Mouse (Mus musculus): ENCODE measurements around the gene Sergef. TPM values are rescaled to one million over a fixed set of nuclear protein-coding genes. Genes with fewer than 3 reads are reported as not detected.

Sergef gene
- total RNA-seq, 2 experiments from 2014 or later: 47.3 to 54.1 TPM

DNA sequence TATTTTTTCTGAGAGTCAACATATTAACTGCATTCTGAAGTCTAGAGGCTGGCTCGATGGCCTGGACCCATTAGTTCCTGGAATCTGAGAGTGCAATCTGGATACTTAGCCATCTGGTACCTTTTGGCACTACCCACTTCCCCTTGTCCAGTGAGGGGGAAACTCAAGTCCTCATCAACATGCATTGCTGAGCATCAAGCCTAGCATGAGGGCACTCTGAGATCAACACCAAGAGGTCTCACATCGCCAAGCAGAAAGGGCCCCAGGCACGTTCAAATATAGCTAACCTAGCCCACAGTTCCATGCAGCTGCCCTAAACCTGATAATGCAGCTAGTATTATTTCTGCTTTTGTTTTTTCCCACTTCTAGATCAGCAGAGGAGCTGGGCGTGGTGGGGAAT, 81.6 kb downstream of the Sergef start:
- TF ChIP-seq CTCF (conservative IDR thresholded peaks at IDR 0.05): no peak
- DNase-seq (ENCODE audit: low spot score in 2 of 2): no peak
- no peak overlapping the region for H3K27ac ChIP-seq
- no peak overlapping the region for H3K4me3 ChIP-seq

DNA sequence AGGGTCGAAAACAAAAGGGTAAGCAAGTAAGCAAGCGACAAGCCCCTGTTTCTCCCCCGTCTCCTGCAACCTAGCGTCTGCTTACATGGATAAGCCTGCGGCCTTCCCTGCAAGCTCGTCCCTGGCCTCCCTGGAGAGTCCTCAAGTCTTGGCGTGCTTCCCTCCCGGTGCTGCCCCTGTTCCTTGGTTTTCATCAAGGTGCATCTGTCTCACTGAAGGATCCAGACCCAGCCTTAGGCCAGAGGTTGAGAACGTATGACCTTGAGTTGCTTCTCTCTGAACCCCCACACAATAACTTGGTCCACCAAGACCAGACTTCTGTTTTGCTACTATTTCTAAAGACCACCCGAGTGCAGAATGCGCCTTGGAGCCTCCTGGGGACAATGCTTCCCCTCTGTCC, 82.2 kb downstream of the Sergef start:
- TF ChIP-seq CTCF (conservative IDR thresholded peaks at IDR 0.05): no peak
- DNase-seq (ENCODE audit: low spot score in 2 of 2): no peak
- Histone ChIP-seq H3K27ac (no peak overlapping the region), H3K4me3 (no peak overlapping the region)

DNA sequence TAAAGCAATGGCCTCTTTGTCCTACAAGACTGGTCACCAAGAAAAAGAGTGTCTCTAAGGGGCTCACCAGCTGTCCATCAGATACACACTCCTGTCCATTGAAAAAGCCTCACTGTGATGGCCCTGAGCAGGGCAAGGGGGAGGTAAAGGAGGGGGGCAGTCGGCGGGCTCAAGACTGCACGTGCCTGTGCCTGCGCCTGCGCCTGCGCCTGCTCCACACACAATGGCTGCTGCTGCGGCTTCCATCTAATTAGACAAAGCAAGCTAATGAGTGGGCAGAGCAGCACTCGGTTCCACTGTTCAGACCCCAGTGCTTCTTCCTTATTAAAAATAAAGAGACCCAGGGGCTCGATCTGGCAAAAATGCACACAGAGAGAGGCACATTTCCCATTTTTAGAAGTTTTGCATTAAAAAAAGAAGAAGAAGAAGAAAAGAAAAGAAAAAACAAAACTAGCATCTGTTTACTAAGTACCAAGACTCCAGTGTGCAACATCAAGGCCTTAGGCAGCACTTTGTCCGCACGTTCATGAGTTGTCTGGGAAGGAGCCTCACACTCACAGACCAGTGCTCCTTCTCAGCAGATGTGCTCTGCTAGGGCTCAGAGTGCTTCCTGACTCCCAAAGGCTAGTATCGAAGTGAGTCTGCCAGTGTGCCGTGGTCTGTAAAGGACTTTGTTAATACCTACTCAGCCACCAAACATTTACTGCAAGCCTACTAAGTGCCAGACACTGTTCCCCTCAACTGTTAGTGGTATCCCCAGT, 83.1 kb downstream of the Sergef start:
- no peak for DNase-seq (ENCODE audit: low spot score in 2 of 2)
- H3K4me3 ChIP-seq: no peak overlapping the region
- no peak for TF ChIP-seq CTCF (conservative IDR thresholded peaks at IDR 0.05)
- no peak overlapping the region for H3K27ac ChIP-seq

DNA sequence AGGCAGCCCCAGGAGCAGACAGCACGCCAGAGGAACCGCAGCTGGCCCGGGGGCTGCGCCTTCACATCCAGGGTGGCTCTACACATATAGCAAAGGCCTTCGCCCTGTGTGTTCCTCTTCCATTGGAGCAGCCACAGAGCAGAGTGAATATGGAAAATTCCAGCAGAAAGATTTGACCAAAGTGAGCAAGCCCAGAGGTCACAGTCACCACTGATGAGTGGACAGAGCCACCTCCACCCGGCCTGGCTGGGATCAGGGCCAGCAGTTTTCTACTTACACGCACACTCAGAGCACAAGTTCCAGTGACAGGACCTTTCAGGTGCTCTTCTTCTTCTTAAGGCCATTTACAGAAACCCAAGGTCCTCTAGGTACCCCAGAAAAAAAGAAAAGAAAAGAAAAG, 83.9 kb downstream of the Sergef start:
- Histone ChIP-seq H3K27ac (no peak overlapping the region), H3K4me3 (no peak overlapping the region)
- no peak for TF ChIP-seq CTCF (conservative IDR thresholded peaks at IDR 0.05)
- no peak for DNase-seq (ENCODE audit: low spot score in 2 of 2)

DNA sequence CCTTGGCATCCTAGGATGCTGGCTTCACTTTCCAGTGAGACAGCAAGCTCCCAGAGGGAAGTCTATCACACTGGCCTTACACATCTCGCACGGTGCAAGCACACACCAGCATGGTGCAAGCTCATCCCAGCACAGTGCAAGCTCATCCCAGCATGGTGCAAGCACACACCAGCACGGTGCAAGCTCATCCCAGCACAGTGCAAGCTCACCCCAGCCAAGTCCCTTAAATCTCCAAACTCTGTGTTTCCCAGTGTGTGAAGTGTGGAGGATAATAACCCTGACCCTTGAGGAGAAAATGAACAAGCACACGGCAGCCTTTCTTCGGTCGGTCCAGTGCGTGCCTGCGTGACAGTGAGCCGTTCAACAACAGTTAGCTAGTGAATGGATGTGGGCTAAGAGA, 84.8 kb downstream of the Sergef start:
- DNase-seq (ENCODE audit: low spot score in 2 of 2): no peak
- H3K4me3 ChIP-seq: no peak overlapping the region
- H3K27ac ChIP-seq: no peak overlapping the region
- no peak for TF ChIP-seq CTCF (conservative IDR thresholded peaks at IDR 0.05)

DNA sequence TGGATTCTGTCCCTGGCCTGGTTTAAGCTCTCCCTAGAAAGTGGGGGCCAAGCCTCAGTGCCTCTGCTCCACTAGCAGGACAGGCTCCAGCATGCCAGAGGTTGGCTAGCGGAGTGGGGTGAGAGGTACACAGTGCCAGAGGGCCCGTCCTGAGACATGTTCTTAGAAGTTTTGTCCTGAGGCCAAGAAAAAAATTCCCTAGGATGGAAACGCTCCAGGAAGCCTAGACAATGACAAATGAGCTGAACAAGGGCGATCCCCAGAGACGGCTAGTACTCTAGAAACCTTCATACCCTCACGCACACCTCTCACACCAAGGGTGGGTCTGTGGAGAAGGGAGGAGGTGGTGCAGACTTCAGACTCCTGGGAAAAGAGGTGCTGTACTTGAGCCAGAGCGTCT, 85.6 kb downstream of the Sergef start:
- Histone ChIP-seq H3K27ac (no peak overlapping the region), H3K4me3 (no peak overlapping the region)
- no peak for DNase-seq (ENCODE audit: low spot score in 2 of 2)
- no peak for TF ChIP-seq CTCF (conservative IDR thresholded peaks at IDR 0.05)

DNA sequence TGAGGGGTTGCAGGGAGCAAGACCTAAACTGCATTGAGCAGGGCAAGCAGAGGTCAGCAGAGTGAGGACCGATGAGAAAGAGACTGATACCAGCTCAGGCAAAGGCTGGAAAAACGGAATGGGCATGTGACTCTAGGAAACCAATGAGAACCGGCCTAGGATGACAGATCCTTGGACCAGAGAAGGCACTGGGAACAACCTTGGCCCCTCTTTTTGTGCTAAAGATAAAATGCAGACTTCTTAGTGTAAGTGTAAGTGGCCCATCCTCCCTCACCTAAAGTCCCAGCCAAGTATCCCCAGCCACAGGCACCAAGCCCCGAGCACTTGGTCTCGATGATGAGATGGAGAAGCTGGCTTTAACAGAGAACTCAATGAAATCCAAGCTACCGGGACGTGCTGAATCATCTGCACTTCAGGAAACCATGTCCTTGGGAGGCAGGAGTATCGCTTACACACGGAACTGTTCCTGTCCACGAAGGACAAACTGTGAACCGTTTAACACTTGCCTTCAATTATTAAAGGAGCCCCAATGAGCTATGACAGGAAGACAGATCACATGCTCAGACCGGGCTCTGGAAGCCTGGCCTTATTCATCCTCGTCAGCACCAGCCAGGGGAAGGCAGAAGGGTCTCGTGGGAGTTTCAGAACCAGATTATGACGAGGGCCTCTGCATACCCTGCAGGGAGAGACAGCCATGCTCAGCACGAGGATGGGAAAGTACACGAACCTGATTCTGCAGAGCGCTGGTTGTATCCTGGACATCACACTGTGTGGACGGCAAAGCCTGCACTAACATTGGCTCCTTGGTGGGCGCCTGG, 87.5 kb downstream of the Sergef start:
- TF ChIP-seq CTCF (conservative IDR thresholded peaks at IDR 0.05): no peak
- DNase-seq (ENCODE audit: low spot score in 2 of 2): no peak
- H3K27ac ChIP-seq: peak overlapping the region; percentile 29; the same call in 1 of the 2 replicates
- no peak overlapping the region for H3K4me3 ChIP-seq

DNA sequence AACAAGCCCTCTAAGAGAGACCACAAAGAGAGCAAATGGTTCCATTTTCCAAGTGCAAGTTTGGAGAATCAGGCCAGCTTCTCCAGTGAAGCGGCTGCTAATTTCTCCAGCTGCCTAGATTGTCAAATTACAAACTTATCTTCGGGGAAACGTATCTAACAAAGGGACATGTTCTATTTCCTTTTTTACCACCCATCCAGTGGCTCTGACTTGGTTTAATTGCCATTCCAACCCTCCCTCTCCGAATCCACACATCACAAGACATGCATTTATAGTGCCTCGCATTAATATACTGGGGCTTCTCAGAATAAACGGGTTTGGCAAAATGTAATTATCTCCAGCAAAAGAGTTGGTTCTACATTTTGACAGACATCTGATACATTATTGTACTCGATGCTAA, 88.4 kb downstream of the Sergef start:
- no peak overlapping the region for H3K4me3 ChIP-seq
- TF ChIP-seq CTCF (conservative IDR thresholded peaks at IDR 0.05): no peak
- no peak for DNase-seq (ENCODE audit: low spot score in 2 of 2)
- no peak overlapping the region for H3K27ac ChIP-seq

DNA sequence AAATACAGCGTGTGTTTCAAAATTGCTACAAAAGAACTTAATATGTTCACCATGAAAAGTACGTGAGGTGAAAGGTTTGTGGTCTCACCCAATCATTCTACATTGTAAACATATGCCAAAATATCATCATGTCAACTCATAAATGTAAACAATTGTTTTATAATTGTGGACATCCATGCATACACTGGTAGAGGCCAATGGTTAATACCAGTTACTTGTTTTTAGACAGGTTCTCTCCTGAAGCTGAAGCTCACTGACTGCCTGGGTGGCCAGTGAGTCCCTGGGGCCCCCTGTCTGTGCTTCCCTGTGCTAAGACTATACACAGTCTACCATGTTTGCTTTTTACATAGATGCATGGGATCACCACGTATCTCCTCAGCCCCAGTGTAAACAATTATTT, 91.5 kb downstream of the Sergef start:
- no peak for TF ChIP-seq CTCF (conservative IDR thresholded peaks at IDR 0.05)
- no peak overlapping the region for H3K4me3 ChIP-seq
- H3K27ac ChIP-seq: no peak overlapping the region
- DNase-seq (ENCODE audit: low spot score in 2 of 2): no peak

DNA sequence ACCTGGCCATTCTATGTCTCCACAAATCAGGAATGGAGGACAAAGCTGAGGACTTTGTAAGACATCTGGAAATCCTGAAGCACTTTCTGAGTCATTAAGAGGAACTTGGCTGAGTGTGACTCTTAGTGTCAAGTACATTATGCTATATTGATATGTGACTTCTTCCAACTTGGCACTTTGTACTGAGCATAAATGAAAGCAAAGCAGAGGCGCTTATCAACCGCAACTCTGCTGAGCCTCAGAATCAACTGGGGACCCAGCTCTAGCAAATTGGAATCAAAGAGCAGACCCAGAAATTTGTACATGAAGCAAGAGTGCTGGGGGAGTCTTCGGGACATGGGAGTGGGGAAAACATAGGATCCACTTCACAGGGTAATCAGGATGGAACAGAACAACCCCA, 92.0 kb downstream of the Sergef start:
- TF ChIP-seq CTCF (conservative IDR thresholded peaks at IDR 0.05): no peak
- no peak overlapping the region for H3K4me3 ChIP-seq
- H3K27ac ChIP-seq: no peak overlapping the region
- DNase-seq (ENCODE audit: low spot score in 2 of 2): no peak

DNA sequence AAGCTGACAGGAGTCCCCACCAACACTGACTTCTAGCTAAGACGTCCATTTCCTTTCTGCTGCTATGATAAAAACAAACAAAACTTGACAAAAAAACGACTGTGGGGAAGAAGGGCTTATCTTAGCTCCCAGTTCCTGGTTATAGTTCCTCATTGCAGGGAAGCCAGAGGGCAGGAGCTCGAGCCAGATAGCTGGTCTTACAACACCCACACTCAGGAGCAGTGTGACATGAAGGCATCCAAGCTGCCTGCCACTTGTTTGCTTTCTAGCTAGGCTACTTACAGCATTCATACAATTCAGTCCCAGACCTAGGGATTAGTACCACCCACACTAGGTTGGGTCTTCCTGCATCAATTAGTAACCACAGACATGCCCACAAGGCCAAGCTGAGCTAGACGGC, 93.1 kb downstream of the Sergef start:
- Histone ChIP-seq H3K27ac (no peak overlapping the region), H3K4me3 (no peak overlapping the region)
- no peak for DNase-seq (ENCODE audit: low spot score in 2 of 2)
- TF ChIP-seq CTCF (conservative IDR thresholded peaks at IDR 0.05): no peak

DNA sequence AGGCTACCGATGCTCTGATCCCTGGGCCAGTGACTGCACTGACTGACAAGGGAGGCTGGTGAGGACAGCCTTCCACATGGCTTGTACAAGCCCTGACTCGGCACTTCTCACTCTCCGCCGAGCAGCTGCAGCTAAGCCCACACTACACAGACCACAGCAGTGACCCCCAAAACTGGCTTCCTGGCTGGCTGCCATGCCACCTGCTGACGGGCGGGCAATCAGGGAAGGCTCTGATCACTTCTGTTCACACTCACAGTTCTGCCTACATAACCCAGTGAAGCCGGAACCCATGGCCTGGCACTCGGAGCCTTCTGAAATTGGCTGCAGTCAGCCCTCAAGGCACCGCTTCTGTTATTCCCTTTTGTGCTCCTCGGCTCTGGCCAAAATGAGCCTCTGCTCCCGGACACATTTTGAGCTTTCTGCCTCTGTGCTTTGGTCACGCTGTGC, 95.4 kb downstream of the Sergef start:
- Histone ChIP-seq H3K4me3 (no peak overlapping the region), H3K27ac (peak overlapping the region; percentile 40)
- TF ChIP-seq CTCF (conservative IDR thresholded peaks at IDR 0.05): no peak
- DNase-seq (ENCODE audit: low spot score in 2 of 2): peak; percentile 52 to 60

DNA sequence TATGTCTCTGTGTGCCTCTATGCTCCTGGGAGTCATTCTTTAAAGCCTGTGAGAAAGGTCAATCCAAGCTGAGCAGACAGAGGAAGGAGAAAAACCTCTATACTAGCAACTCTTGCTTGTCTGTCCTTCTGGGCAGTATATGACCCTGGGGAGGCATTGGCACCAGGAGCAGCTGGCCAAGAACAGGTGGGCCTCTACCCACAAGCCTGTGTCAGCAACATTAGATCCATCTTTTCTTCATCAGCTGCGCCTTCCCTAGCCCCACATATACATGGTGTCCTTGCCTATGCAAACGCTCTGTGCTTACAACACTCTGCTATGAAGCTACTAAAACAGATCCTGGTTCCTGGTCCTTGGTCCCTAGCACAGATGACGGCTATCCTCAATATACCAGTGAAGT, 97.5 kb downstream of the Sergef start:
- Histone ChIP-seq H3K27ac (no peak overlapping the region), H3K4me3 (no peak overlapping the region)
- no peak for TF ChIP-seq CTCF (conservative IDR thresholded peaks at IDR 0.05)
- no peak for DNase-seq (ENCODE audit: low spot score in 2 of 2)

DNA sequence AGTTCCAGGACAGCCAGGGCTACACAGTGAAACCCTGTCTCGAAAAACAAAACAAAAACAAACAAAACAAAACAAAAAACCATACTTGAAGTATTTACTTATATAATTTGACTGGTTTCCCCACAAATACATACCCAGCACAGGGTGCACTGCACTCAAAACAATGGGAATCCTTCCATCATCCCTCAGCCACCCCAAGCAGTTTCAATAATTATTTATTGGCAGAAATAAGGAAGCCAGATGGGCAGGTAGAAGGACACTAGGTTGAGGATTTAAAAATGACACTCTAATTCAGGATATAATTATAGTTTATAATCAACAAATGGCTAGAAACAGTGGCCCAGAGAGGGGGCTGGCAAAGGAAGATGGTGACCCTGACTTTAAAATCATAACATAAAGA, 99.0 kb downstream of the Sergef start:
- DNase-seq (ENCODE audit: low spot score in 2 of 2): no peak
- H3K27ac ChIP-seq: no peak overlapping the region
- TF ChIP-seq CTCF (conservative IDR thresholded peaks at IDR 0.05): no peak
- H3K4me3 ChIP-seq: no peak overlapping the region

All from layer of hippocampus, adult 2 months (tissue).